Mouse (Mus musculus) thymus, postnatal 25 days (tissue): Measurements from ENCODE around the gene Arg1.

ENCODE experiments used
- DNase-seq: peaks from one replicate; pipeline ENCODE4 v3.0.0; 2022

The Arg1 gene

GRCm38 (mm10) chr10:24926962-24927720 is at the start of gene Arg1:
Gene Arg1, minus strand, starts transcription at chr10:24927484.
- DNase-seq: no peak

- no peak for DNase-seq
Measured at GRCm38 (mm10) chr10:24973845-24974514, 46.7 kb upstream of the Arg1 start.

- no peak for DNase-seq
Measured at GRCm38 (mm10) chr10:24973385-24973784, 46.1 kb upstream of the Arg1 start.

GRCm38 (mm10) chr10:24972923-24973322 is 45.6 kb upstream of the Arg1 start:
- no peak for DNase-seq

GRCm38 (mm10) chr10:24965821-24966550 is 38.7 kb upstream of the Arg1 start:
- DNase-seq: no peak

- no peak for DNase-seq
Measured at GRCm38 (mm10) chr10:24961889-24962288, 34.6 kb upstream of the Arg1 start.

- no peak for DNase-seq
Measured at GRCm38 (mm10) chr10:24961112-24961511, 33.8 kb upstream of the Arg1 start.

GRCm38 (mm10) chr10:24959043-24959916 is 32.0 kb upstream of the Arg1 start:
- DNase-seq: no peak

GRCm38 (mm10) chr10:24958280-24959042 is 31.2 kb upstream of the Arg1 start:
- DNase-seq: no peak

GRCm38 (mm10) chr10:24953876-24954275 is 26.6 kb upstream of the Arg1 start:
- no peak for DNase-seq

GRCm38 (mm10) chr10:24952549-24952948 is 25.3 kb upstream of the Arg1 start:
- no peak for DNase-seq

GRCm38 (mm10) chr10:24951575-24951974 is 24.3 kb upstream of the Arg1 start:
- DNase-seq: no peak

- no peak for DNase-seq
Measured at GRCm38 (mm10) chr10:24950223-24950622, 22.9 kb upstream of the Arg1 start.

- DNase-seq: no peak
Measured at GRCm38 (mm10) chr10:24948278-24948677, 21.0 kb upstream of the Arg1 start.

- DNase-seq: no peak
Measured at GRCm38 (mm10) chr10:24947871-24948270, 20.6 kb upstream of the Arg1 start.

- DNase-seq: no peak
Measured at GRCm38 (mm10) chr10:24930143-24930542, 2.9 kb upstream of the Arg1 start.

GRCm38 (mm10) chr10:24928072-24928471 is 788 bp upstream of the Arg1 start:
- peak; percentile 3 for DNase-seq

GRCm38 (mm10) chr10:24926380-24926779 is 904 bp downstream of the Arg1 start:
- no peak for DNase-seq

GRCm38 (mm10) chr10:24924296-24924695 is 3.0 kb downstream of the Arg1 start:
- DNase-seq: no peak

GRCm38 (mm10) chr10:24922977-24923376 is 4.3 kb downstream of the Arg1 start:
- no peak for DNase-seq

- no peak for DNase-seq
Measured at GRCm38 (mm10) chr10:24915486-24915885, 11.8 kb downstream of the Arg1 start.

GRCm38 (mm10) chr10:24912576-24912975 is 14.7 kb downstream of the Arg1 start:
- DNase-seq: no peak
